Mouse (Mus musculus): ENCODE measurements around the gene Chil4. TPM values are rescaled to one million over a fixed set of nuclear protein-coding genes. Genes with fewer than 3 reads are reported as not detected.
"Not testable (repeated sequence)": the region's sequence is repeated elsewhere in the genome, so short reads cannot be mapped to it uniquely, and the experiment has no call there.

Gene Chil4
- polyA plus RNA-seq, 2 experiments: not detected

GRCm38 (mm10) chr3:106196276-106196675 is 23.0 kb downstream of the Chil4 start:
- ATAC-seq (ENCODE audit: insufficient read depth): no peak
- Histone ChIP-seq H3K9me3 (ENCODE audit: control insufficient read depth, low read length) (peaks cover 4% of the 10 kb centered on the region), H3K4me3 (ENCODE audit: insufficient read depth in 1 of 2, low read depth in 2 of 2, low read length in 2 of 2) (no peak overlapping the region), H3K9ac (replicated peaks) (no peak overlapping the region), H3K4me2 (ENCODE audit: low read depth) (no peak overlapping the region), H3K27ac (no peak overlapping the region), H3K27me3 (ENCODE audit: control insufficient read depth, insufficient read depth, low read length) (no peaks in the 10 kb centered on the region), H3K4me1 (replicated peaks; ENCODE audit: control insufficient read depth in 2 of 2, insufficient read depth in 2 of 2, low read length in 1 of 2) (no peaks in the 10 kb centered on the region), H3K36me3 (replicated peaks; ENCODE audit: control insufficient read depth, insufficient read depth, low read depth) (no peaks in the 10 kb centered on the region)
- TF ChIP-seq CTCF (IDR thresholded peaks at IDR 0.05; ENCODE audit: low read depth): no peak
- no peak for TF ChIP-seq EP300 (IDR thresholded peaks at IDR 0.05; ENCODE audit: low read depth)
- DNase-seq (ENCODE audit: low read depth in 3 of 3, low spot score in 3 of 3): no peak

DNA sequence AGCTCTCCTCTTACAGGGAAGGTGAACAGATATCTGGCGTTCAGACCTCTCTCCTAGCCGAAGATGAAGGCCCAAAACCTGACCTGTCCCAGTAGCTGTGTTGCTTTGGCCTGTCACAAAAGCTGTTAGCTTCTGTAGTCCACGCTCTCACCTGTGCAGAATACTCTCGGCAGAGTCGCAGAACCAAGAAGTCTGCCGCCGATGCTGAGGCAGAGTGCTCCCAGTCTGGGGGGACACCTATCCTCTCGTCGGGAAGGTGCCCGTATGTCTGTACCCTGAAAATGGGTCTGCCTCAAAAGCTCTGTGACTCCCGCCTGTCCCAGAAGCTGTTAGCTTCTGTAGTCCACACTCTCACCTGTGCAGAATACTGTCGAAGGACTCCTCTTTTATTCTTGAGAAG is 23.8 kb downstream of the Chil4 start:
- Histone ChIP-seq H3K4me1 (replicated peaks; ENCODE audit: control insufficient read depth in 2 of 2, insufficient read depth in 2 of 2, low read length in 1 of 2) (no peaks in the 10 kb centered on the region), H3K4me3 (ENCODE audit: insufficient read depth in 1 of 2, low read depth in 2 of 2, low read length in 2 of 2) (no peak overlapping the region), H3K9me3 (ENCODE audit: control insufficient read depth, low read length) (peaks cover 4% of the 10 kb centered on the region), H3K27me3 (ENCODE audit: control insufficient read depth, insufficient read depth, low read length) (no peaks in the 10 kb centered on the region), H3K9ac (replicated peaks) (no peak overlapping the region), H3K27ac (no peak overlapping the region), H3K4me2 (ENCODE audit: low read depth) (no peak overlapping the region), H3K36me3 (replicated peaks; ENCODE audit: control insufficient read depth, insufficient read depth, low read depth) (no peaks in the 10 kb centered on the region)
- DNase-seq (ENCODE audit: low read depth in 3 of 3, low spot score in 3 of 3): no peak
- 67% methylated on average over 12 of the region's 12 CpGs for WGBS (ENCODE audit: insufficient replicate concordance)
- no peak for TF ChIP-seq CTCF (IDR thresholded peaks at IDR 0.05; ENCODE audit: low read depth)
- no peak for TF ChIP-seq EP300 (IDR thresholded peaks at IDR 0.05; ENCODE audit: low read depth)
- no peak for ATAC-seq (ENCODE audit: insufficient read depth)

- Histone ChIP-seq H3K9ac (replicated peaks) (no peak overlapping the region), H3K4me1 (replicated peaks; ENCODE audit: control insufficient read depth in 2 of 2, insufficient read depth in 2 of 2, low read length in 1 of 2) (no peaks in the 10 kb centered on the region), H3K27ac (no peak overlapping the region), H3K9me3 (ENCODE audit: control insufficient read depth, low read length) (no peaks in the 10 kb centered on the region; the same call in 1 of the 2 replicates), H3K36me3 (replicated peaks; ENCODE audit: control insufficient read depth, insufficient read depth, low read depth) (no peaks in the 10 kb centered on the region), H3K27me3 (ENCODE audit: control insufficient read depth, insufficient read depth, low read length) (no peaks in the 10 kb centered on the region), H3K4me2 (ENCODE audit: low read depth) (no peak overlapping the region), H3K4me3 (ENCODE audit: insufficient read depth in 1 of 2, low read depth in 2 of 2, low read length in 2 of 2) (no peak overlapping the region)
- no peak for TF ChIP-seq CTCF (IDR thresholded peaks at IDR 0.05; ENCODE audit: low read depth)
- TF ChIP-seq EP300 (IDR thresholded peaks at IDR 0.05; ENCODE audit: low read depth): no peak
- DNase-seq (ENCODE audit: low read depth in 3 of 3, low spot score in 3 of 3) (no peak), ATAC-seq (ENCODE audit: insufficient read depth) (no peak)
- 48% methylated on average over 2 of the region's 2 CpGs for WGBS (ENCODE audit: insufficient replicate concordance)
Observed at GRCm38 (mm10) chr3:106187991-106188390, 31.3 kb downstream of the Chil4 start.

GRCm38 (mm10) chr3:106177509-106178189 is 41.7 kb downstream of the Chil4 start:
- no peak overlapping the region for H3K4me3 ChIP-seq (ENCODE audit: insufficient read depth in 1 of 2, low read depth in 2 of 2, low read length in 2 of 2)
- DNase-seq (ENCODE audit: low read depth in 3 of 3, low spot score in 3 of 3) (no peak), ATAC-seq (ENCODE audit: insufficient read depth) (no peak)
- no peak overlapping the region for H3K27ac ChIP-seq
- no peak overlapping the region for H3K4me2 ChIP-seq (ENCODE audit: low read depth)
- WGBS (ENCODE audit: insufficient replicate concordance): 72% methylated on average over 13 of the region's 13 CpGs
- TF ChIP-seq EP300 (IDR thresholded peaks at IDR 0.05; ENCODE audit: low read depth): no peak
- TF ChIP-seq CTCF (IDR thresholded peaks at IDR 0.05; ENCODE audit: low read depth): no peak
- H3K9me3 ChIP-seq (ENCODE audit: control insufficient read depth, low read length): peaks cover 9% of the 10 kb centered on the region; the same call in 1 of the 2 replicates
- no peak overlapping the region for H3K9ac ChIP-seq (replicated peaks)
- H3K4me1 ChIP-seq (replicated peaks; ENCODE audit: control insufficient read depth in 2 of 2, insufficient read depth in 2 of 2, low read length in 1 of 2): no peaks in the 10 kb centered on the region
- H3K27me3 ChIP-seq (ENCODE audit: control insufficient read depth, insufficient read depth, low read length): no peaks in the 10 kb centered on the region
- H3K36me3 ChIP-seq (replicated peaks; ENCODE audit: control insufficient read depth, insufficient read depth, low read depth): no peaks in the 10 kb centered on the region

DNA sequence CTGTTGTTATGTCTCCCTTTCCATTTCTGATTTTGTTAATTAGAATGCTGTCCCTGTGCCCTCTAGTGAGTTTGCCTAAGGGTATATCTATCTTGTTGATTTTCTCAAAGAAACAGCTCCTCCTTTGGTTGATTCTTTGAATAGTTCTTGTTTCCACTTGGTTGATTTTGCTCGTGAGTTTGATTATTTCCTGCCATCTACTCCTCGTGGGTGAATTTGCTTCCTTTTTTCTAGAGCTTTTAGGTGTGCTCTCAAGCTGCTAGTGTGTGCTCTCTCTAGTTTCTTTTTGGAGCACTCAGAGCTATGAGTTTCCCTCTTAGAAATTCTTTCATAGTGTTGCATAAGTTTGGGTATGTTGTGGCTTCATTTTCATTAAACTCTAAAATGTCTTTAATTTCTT is 44.3 kb downstream of the Chil4 start:
- ATAC-seq (ENCODE audit: insufficient read depth); H3K4me2 ChIP-seq (ENCODE audit: low read depth); H3K27me3 ChIP-seq (ENCODE audit: control insufficient read depth, insufficient read depth, low read length); DNase-seq (ENCODE audit: low read depth in 3 of 3, low spot score in 3 of 3); H3K4me1 ChIP-seq (replicated peaks; ENCODE audit: control insufficient read depth in 2 of 2, insufficient read depth in 2 of 2, low read length in 1 of 2); H3K4me3 ChIP-seq (ENCODE audit: insufficient read depth in 1 of 2, low read depth in 2 of 2, low read length in 2 of 2); H3K27ac ChIP-seq; H3K9ac ChIP-seq (replicated peaks); H3K9me3 ChIP-seq (ENCODE audit: control insufficient read depth, low read length); H3K36me3 ChIP-seq (replicated peaks; ENCODE audit: control insufficient read depth, insufficient read depth, low read depth): not testable (repeated sequence)
- WGBS (ENCODE audit: insufficient replicate concordance): 35% methylated on average over 2 of the region's 2 CpGs

- H3K27ac ChIP-seq; H3K4me1 ChIP-seq (replicated peaks; ENCODE audit: control insufficient read depth in 2 of 2, insufficient read depth in 2 of 2, low read length in 1 of 2); H3K27me3 ChIP-seq (ENCODE audit: control insufficient read depth, insufficient read depth, low read length); DNase-seq (ENCODE audit: low read depth in 3 of 3, low spot score in 3 of 3); H3K36me3 ChIP-seq (replicated peaks; ENCODE audit: control insufficient read depth, insufficient read depth, low read depth); H3K4me2 ChIP-seq (ENCODE audit: low read depth); ATAC-seq (ENCODE audit: insufficient read depth); H3K9me3 ChIP-seq (ENCODE audit: control insufficient read depth, low read length); H3K9ac ChIP-seq (replicated peaks); H3K4me3 ChIP-seq (ENCODE audit: insufficient read depth in 1 of 2, low read depth in 2 of 2, low read length in 2 of 2): not testable (repeated sequence)
- WGBS (ENCODE audit: insufficient replicate concordance): 42% methylated on average over 2 of the region's 2 CpGs
Observed at GRCm38 (mm10) chr3:106172506-106172905, 46.8 kb downstream of the Chil4 start.
